Mouse (Mus musculus) right cerebral cortex, adult 18-20 months (tissue): ENCODE data around the gene Med27.

Experiments
- DNase-seq: peaks from one replicate; pipeline ENCODE4 v3.0.0; 2022; ENCODE audit warnings: mixed read lengths

Gene Med27

DNA sequence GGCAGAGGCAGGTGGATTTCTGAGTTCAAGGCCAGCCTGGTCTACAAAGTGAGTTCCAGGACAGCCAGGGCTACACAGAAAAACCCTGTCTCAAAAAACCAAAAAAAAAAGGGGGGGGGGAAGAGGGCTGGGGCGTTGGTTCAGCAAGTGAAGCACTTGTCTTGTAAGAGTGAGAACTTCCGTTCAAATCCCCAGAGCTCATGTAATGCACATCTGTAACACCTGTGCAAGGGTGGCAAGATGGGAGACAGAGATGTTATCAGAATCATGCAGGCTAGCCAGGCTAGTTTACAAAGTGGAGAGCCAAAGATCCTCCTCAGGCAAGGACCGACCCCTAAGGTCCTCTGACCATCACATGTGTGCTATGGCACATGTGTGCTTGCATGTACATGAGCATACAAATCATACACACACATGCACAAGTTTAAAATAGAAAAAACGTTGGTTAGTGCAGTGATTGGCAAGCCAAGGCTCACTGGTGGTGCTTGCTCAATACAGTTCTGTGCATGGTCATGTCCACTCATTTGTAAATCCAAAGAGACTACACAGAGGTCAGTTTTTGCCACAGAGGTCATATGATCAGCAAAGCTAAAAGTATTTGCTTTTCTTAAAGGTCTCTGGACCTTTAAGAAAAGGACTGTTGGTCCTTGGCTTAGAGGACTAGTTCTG is 91.4 kb downstream of the Med27 start:
- DNase-seq, result no peak

DNA sequence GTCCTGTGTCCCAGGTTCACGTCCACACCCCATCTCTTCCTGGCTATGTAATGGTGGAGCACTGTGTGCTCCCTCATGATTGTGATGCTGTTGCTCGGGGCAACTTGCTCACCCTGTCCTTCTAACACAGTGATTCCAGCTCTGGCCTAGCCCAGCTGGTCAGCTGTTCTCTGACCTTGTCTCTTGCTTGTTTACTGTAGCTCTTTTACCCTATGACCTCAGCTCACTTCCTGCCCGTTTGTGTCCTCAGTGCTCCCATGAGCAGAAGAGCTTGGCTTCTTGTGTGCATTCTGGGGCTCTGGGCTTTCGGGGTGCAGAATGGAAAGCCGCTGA is 91.9 kb downstream of the Med27 start:
- no peak for DNase-seq

- DNase-seq, result no peak
These were observed 92.4 kb downstream of the Med27 start for GRCm38 (mm10) chr2:29438986-29439385.

DNA sequence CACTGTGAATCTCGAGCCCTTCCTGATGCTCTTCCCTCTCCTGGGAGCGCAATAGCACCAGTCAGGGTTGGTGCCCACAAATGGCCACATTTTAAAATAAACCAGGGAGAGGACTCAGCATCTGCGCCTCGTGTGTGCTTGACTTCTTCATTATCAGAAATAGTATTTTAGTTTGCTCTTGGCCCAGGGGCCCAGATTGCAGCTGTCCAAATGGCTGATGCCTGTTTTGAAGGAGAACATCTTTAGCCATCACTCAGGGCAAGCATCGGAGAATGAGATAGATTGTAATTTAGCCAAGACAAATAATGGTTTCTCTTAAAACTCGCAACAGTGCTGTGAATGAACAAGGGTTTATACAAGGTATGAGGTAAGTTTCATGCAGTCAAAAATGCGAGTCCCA is 92.8 kb downstream of the Med27 start:
- DNase-seq, result no peak

DNA sequence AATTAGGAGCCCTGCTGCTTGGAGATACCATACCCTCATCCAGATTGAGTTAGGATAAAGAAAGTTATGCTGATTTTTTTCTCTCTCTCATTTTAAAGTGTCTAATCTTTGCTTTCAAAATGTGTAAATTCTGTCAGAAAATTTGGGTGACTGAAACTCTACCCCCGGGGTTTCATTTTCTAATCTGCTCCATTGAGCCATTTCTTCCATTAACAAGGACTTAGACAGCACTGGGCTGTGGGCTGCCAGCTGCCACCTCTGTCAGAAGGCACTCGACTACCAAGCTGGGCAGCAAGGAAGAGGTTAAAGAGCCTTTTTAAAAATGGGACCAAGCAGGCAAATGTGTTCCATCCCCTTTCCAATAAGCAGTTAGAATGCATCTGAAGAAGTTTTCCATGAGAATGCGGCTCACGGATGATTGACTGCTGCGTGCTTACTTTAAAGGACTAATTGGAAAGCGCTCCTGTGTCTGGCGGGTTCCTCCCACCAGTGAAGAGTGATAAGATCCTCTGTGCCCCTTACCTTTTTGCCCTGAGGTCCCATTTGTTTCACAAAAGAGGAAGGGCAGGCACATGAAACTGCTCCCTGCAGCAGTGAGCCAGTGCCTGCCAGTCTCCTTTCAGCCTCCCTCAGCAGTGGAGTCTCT is 93.4 kb downstream of the Med27 start:
- DNase-seq, result no peak

GRCm38 (mm10) chr2:29442275-29442674 is 95.7 kb downstream of the Med27 start:
- DNase-seq, result no peak

DNA sequence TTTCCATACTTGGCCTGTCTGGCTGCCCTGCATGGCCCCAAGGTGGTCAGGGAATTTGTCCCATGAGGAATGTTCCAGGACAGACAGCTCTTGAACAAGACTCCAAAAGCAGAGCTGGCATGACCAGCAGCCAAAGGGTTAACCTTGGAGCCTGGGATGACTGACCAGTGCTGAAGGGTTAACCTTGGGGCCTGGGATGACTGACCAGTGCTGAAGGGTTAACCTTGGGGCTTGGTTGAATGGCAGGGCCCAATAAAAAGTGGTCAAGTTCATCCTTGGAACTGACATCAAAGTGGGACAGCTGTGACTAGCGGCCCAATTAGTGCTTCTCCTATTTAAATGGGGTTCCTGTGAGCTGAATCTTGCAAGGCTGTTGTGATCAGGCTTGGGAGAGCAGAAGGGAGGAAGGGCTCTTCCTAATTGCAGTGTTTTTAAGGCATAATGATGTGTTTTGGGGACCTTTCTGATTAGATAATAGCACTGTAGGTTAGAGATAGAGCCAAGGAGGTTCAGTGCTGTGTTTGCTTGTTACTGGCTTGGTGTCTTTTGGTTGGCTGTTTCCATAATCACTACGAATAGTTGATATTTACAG is 97.1 kb downstream of the Med27 start:
- no peak for DNase-seq

DNA sequence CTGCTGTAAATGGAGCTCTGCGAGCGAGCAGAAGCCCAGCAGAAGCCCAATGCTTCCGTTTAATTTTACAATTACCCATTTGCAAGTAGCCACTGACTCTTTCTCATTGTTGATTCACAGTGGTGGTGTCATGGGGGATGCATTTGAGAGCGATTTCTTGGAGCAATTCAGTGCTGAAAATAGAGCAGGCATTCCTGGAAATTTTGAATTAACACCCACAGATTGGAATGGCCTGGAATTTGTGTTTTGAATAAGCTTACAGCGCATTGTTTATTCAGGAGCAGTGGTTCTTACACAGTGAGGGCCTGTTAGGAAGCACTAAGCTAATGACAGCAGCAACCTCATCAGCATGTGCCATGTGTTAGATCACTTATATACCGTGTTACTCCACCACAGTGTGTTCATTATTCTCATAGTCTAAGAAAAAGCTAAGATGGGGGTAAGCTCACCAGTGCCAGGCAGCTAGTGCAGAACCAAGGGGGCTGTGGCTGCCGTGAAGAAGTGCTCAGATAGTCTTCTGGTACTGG is 101.9 kb downstream of the Med27 start:
- no peak for DNase-seq

DNA sequence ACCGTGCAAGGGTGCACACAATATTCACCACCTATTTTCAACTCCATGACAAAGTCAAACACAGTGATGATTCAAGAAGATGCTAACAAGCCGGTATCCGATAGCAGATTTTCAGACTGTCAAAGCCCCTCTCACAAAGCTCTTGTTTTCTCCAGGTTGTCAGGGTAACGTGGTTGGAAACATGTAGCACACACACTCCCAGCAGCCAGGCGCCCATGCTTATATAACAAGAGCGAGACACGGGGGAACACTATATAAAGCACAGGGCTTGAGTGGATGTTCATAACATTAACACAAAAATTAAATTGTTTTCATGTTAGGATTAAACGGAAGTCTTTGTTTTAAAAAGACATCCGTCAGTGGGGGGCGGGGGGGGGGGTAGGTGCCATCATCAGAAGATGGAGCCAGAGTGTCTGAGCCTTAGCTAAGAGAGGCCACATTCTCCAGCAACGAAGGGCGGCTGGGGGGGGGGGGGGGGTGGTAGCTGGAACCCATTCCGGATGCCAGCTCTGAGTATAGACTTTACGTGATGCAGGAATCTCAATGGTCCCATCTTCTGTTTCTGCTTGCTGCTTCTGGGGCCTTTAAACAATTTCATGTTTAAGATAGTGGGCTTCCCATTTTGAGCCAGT is 104.9 kb downstream of the Med27 start:
- DNase-seq, result peak; percentile 57

GRCm38 (mm10) chr2:29453376-29453775 is 106.8 kb downstream of the Med27 start:
- no peak for DNase-seq

DNA sequence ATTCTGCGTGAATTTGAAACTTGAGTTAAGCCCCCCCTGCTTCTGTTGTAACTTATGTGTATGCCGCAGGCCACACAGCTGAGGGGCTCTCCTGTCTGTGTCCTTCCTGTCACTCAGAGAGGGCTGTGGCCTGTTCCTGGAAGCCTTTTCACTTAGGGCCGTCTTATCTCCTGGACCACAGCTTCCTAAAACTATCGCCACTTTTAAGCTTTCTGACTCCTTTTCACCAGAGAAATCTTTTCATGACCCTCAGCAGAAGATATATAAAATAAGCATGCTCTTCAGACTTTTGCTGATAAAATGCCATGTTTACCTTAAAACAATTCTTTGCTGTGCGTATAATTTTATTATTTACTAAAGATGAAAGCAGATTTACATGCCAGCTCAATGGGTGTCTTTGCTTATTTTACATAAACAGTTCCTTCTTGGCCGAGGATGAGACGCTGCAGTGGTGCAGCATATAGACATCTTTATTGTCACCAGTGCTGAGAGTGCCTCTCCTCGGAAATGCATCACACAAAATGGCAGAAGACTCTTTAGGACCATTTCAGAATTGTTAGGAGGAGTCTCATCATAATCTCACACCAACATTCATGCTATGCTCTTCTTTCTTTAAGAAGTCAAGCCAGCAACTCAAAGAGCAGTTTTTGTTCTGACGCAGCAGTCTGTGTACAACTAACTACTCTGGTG is 110.2 kb downstream of the Med27 start:
- no peak for DNase-seq

GRCm38 (mm10) chr2:29457677-29458076 is 111.1 kb downstream of the Med27 start:
- no peak for DNase-seq

DNA sequence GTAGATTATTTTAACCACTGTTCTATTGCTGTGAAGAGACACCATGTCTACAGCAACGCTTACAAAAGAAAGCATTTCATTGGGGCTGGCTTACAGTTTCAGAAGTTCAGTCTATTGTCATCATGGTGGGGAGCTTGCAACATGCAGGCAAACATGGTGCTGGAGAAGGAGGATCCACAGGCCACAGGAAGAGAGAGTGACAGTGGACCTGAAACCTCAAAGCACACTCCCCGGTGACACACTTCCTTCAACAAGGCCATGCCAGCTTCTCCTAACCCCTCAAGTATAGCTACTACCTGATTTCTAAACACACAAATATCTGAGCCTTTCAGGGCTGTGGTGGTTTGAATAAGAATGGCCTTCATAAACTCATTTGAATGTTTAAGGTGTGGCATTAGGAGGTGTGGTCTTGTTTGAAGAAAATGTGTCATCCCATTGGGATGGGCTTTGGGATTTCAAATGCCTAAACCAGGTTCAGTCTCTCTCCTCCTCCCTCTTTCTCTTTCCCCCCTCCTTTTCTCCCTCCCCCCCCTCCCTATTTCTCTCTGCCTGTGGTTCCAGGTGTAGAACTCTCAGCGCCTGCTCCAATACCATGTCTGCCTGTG is 111.8 kb downstream of the Med27 start:
- DNase-seq, result no peak

GRCm38 (mm10) chr2:29459648-29460047 is 113.0 kb downstream of the Med27 start:
- no peak for DNase-seq

GRCm38 (mm10) chr2:29461841-29462240 is 115.2 kb downstream of the Med27 start:
- DNase-seq, result no peak

- DNase-seq, result no peak
These were observed 116.5 kb downstream of the Med27 start for GRCm38 (mm10) chr2:29463039-29463585.

DNA sequence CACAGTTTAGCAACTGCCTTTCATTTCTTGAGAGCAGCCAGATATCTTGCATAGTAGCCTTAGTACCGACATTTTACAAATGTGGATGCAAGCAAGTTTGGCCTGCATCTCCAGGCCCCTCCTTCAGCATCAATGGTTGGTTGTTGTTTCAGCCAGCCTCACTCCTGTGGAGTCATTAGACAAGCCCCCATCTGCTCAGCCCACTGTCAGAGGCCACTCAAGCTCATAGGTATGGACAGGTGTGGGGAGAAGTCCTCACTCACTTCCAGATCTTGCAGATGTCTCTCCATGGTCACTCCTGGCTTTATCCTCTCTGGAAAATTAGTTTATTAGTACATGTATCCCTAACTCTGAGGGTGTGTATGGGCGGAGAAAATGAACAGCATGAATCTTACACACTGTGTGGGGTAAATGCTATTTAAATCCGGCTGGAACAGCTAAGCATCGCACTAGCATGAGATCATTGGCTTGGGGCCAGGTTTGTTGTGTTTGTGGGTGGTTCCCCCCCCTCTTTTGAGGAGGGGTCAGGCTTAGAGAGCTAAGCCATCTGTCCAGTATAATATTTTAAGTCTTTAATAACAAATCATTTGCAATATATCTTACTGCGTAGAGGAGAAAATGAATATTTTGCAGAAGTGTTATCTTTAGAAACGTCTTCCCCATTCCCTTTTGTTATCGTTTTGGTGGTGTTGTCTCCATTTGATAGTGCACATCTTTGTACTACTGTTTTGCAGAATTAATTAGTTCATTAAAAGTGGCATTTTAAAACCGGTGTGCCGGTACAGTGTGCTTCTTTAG is 118.4 kb downstream of the Med27 start:
- DNase-seq, result peak; percentile 54

- DNase-seq, result no peak
These were observed 119.1 kb downstream of the Med27 start for GRCm38 (mm10) chr2:29465649-29466137.

DNA sequence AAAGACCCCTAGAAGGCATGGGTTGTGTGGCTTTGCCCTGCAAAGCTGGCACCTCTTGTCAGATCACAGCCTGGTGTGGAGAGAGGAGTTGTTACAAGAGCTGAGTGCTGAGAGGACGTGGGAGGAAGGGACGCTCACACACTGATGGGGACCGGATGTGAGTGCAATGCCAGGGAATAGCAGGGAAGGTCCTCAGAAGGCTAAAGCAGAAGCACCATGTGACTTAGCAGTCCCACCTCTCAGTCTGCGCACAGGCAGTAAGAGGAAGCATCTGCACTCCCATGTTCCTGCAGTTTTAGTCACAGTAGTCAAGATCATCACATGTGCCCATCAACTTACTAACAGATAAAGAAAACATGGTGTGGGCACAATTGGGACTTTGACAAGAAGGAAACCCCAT is 119.8 kb downstream of the Med27 start:
- DNase-seq, result no peak

DNA sequence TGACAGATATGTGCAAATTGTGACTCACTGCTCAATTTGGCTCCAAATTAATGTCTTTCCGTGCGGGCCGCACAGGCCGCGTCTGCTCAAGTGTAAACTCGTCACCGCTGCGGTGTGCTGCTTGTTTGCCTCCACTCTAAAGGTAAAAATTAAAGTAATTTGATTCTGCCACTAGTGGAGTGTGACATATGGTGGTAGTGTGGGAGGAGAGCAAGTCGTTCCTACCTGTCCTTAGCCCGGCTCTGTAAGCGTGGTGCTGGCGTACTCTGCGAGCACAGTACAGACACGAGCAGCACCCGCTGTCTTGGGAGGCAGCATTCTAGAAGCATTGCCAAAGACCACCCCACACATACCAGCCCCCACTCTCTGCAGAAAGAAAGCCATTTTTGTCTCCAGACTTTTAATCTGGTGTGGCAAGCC is 121.9 kb downstream of the Med27 start:
- DNase-seq, result peak; percentile 76

DNA sequence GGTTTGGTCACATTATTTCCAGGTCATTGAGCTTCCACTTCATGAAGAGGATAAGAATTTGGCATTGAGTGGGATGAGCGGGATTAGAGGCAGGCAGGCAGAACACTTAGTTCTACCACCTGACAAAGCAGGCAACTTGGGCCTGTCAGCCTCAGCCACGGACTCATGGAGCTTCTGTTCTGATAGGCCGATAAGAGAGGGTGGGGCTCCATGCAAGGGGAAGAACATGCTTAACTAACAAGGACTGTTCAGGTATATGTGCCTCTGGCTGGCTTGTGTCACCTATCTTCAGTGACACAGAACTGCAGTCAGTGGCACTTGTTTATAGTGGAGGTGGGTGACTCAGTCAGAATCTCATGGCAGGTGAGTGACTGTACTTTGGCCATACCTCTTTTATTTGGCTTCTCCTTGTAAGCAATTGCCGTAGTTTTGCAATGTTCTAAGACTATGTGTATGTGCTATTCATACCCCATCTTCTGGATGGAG is 126.4 kb downstream of the Med27 start:
- no peak for DNase-seq
